Comparison of ENCODE assay signal across 9 mouse cellular contexts in the genomic region with DNA sequence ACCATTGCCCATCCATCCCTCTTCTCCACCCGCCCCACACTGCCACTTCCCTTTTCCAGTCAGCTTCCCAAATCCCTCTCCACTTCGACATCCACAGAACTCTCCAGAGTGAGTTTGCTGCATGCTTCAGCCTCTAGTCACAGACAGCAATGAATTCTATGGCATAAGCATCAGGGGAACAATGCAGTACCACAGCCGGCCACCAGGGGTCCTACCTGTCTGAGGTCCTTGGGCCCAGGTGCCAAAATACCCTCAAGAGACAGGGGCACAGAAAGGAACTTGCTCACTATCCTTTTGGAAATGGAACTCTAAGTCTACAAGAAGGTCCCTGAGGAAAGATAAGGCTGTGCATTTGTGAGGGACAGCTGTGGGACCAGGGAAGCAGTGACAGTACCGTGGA.
A peak's percentile ranks its signal among the peaks of the same experiment; 100 is the strongest.
DNase-seq lines count a peak whose midpoint lies in the region; ATAC-seq and TF ChIP-seq lines count a peak whose summit lies in the region.
"Had no signal": no experiment of that assay in that cellular context is flagged by ENCODE, and none has a peak within 500 bp of the region (broad histone marks: within the 10 kb centered on the region; RNA-seq: fewer than 3 reads in every experiment).

No protein-coding gene starts in this region.

- H3K4me3 ChIP-seq in midbrain, embryonic 11.5 days (ENCODE audit: low read depth, low read length) = no peak overlapping the region
- H3K4me3 ChIP-seq in midbrain, embryonic 15.5 days = no peak overlapping the region
- H3K4me3 ChIP-seq in bone marrow, adult 2 months (replicated peaks; ENCODE audit: control insufficient read depth, low read depth, low read length) = no peak overlapping the region
- no peak overlapping the region for H3K4me3 ChIP-seq in embryonic facial prominence, embryonic 15.5 days (replicated peaks)
- H3K4me3 ChIP-seq: heart, embryonic 15.5 days had no signal

- ATAC-seq in midbrain, embryonic 11.5 days (ENCODE audit: low FRiP score) = no peak
- ATAC-seq in midbrain, embryonic 15.5 days (replicated peaks) = no peak
- 0 out of 2 replicates have a peak, but pooled peaks have one; percentile 7 for ATAC-seq in embryonic facial prominence, embryonic 15.5 days (ENCODE audit: insufficient number of reproducible peaks, low FRiP score, low TSS enrichment, low read depth)

- no peak for TF ChIP-seq POLR2A in bone marrow, adult 2 months (IDR thresholded peaks at IDR 0.05; ENCODE audit: borderline replicate concordance, control insufficient read depth, low read depth, low read length)

- TF ChIP-seq CTCF in bone marrow, adult 2 months (IDR thresholded peaks at IDR 0.05; ENCODE audit: control insufficient read depth, insufficient read depth, low read length) = peak; percentile 77

- no peaks in the 10 kb centered on the region for H3K36me3 ChIP-seq in midbrain, embryonic 11.5 days (ENCODE audit: control insufficient read depth, insufficient read depth, low read length)
- no peaks in the 10 kb centered on the region for H3K36me3 ChIP-seq in midbrain, embryonic 15.5 days (replicated peaks)
- no peaks in the 10 kb centered on the region for H3K36me3 ChIP-seq in embryonic facial prominence, embryonic 15.5 days
- H3K36me3 ChIP-seq: heart, embryonic 15.5 days had no signal

- H3K4me2 ChIP-seq in midbrain, embryonic 11.5 days = no peak overlapping the region
- no peak overlapping the region for H3K4me2 ChIP-seq in midbrain, embryonic 15.5 days
- no peak overlapping the region for H3K4me2 ChIP-seq in embryonic facial prominence, embryonic 15.5 days (replicated peaks)
- H3K4me2 ChIP-seq: heart, embryonic 15.5 days had no signal

- H3K27ac ChIP-seq in midbrain, embryonic 11.5 days (ENCODE audit: low read depth, low read length) = no peak overlapping the region
- H3K27ac ChIP-seq in midbrain, embryonic 15.5 days = no peak overlapping the region
- H3K27ac ChIP-seq in bone marrow, adult 2 months (ENCODE audit: control insufficient read depth, insufficient read depth, low read depth, low read length, poor library complexity) = no peak overlapping the region
- no peak overlapping the region for H3K27ac ChIP-seq in embryonic facial prominence, embryonic 15.5 days (replicated peaks)
- H3K27ac ChIP-seq: heart, embryonic 15.5 days had no signal

- no peak overlapping the region for H3K9ac ChIP-seq in midbrain, embryonic 11.5 days (ENCODE audit: low read length)
- H3K9ac ChIP-seq in midbrain, embryonic 15.5 days = no peak overlapping the region
- H3K9ac ChIP-seq in embryonic facial prominence, embryonic 15.5 days = no peak overlapping the region
- H3K9ac ChIP-seq: heart, embryonic 15.5 days had no signal

- no peaks in the 10 kb centered on the region for H3K9me3 ChIP-seq in midbrain, embryonic 11.5 days (ENCODE audit: control insufficient read depth, low read length)
- no peaks in the 10 kb centered on the region for H3K9me3 ChIP-seq in midbrain, embryonic 15.5 days
- H3K9me3 ChIP-seq in embryonic facial prominence, embryonic 15.5 days (replicated peaks) = no peaks in the 10 kb centered on the region
- H3K9me3 ChIP-seq: heart, embryonic 15.5 days had no signal

- H3K4me1 ChIP-seq in midbrain, embryonic 11.5 days (ENCODE audit: control insufficient read depth, insufficient read depth, low read length) = no peaks in the 10 kb centered on the region
- no peaks in the 10 kb centered on the region for H3K4me1 ChIP-seq in midbrain, embryonic 15.5 days
- H3K4me1 ChIP-seq in bone marrow, adult 2 months (ENCODE audit: control insufficient read depth, insufficient read depth, low read length) = no peaks in the 10 kb centered on the region
- no peaks in the 10 kb centered on the region for H3K4me1 ChIP-seq in embryonic facial prominence, embryonic 15.5 days
- H3K4me1 ChIP-seq: heart, embryonic 15.5 days had no signal

- 29% methylated on average over 4 of the region's 4 CpGs for WGBS in midbrain, embryonic 11.5 days
- WGBS in midbrain, embryonic 15.5 days = 41% methylated on average over 4 of the region's 4 CpGs
- 29% methylated on average over 4 of the region's 4 CpGs for WGBS in bone marrow, adult 2 months
- WGBS in embryonic facial prominence, embryonic 15.5 days = 38% methylated on average over 4 of the region's 4 CpGs

- DNase-seq in midbrain, embryonic 11.5 days (ENCODE audit: low spot score, missing footprints) = peak; percentile 93
- peak; percentile 80 for DNase-seq in kidney, postnatal 10 days
- peak; percentile 69 for DNase-seq in lung, postnatal 10 days
- peak; percentile 7 for DNase-seq in spleen, adult 12 weeks (ENCODE audit: low spot score)
- no peak for DNase-seq in MN1 (ENCODE audit: low spot score)

- H3K27me3 ChIP-seq in midbrain, embryonic 11.5 days (ENCODE audit: control insufficient read depth, insufficient read depth, low read length) = no peaks in the 10 kb centered on the region
- H3K27me3 ChIP-seq in midbrain, embryonic 15.5 days (replicated peaks) = no peaks in the 10 kb centered on the region
- H3K27me3 ChIP-seq in embryonic facial prominence, embryonic 15.5 days = no peaks in the 10 kb centered on the region; the same call in 1 of the 2 replicates
